Mouse (Mus musculus) urinary bladder, postnatal 4 days (tissue): ENCODE data around the gene Hcrtr1.

Experiments
- DNase-seq, 2 experiments: peaks; one replicate each; pipeline ENCODE4 v3.0.0; 2021 to 2022; ENCODE audit warnings: low spot score in 2 of 2

Gene Hcrtr1

DNA sequence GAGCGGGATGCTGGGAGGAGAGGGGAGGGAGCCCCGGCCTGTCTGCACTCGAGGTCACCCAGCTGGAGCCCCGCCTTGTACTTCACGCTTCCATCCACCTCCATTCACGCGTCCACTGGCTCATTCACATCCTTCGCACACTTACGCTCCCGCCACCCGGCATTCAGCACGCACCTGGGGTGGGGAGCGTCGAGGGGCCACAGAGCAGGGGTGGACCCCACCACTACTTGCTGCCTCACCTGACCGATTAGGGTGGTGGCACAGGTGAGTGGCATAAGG, at the start of gene Hcrtr1:
Gene Hcrtr1 (minus strand): TSS at position 146 of the 279 bp plus-strand sequence.
- DNase-seq: no peak

- DNase-seq: peak; percentile 70 to 85
These were observed 49.7 kb upstream of the Hcrtr1 start for GRCm38 (mm10) chr4:130188806-130189297.

DNA sequence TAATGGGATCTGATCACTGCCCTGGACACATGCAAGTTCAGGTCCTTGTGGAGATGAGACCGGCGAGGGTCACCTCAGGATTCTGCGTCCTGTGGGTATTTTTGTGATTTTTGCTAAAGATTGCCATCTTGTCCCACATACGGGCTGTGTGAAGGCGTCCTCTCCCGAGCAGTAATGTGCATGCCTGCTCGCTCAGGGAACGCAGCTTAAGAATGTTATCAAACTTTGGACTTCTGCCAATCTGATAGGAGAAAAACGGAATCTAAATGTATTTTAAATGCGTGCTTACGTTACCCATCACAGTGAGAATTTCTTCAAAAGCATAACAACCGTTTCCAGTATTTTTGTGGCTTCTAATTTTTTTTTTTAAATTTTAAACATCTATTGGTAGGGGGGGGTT, 47.7 kb upstream of the Hcrtr1 start:
- peak in 1 of 2 experiments; percentile 15 for DNase-seq

GRCm38 (mm10) chr4:130186450-130186849, 47.3 kb upstream of the Hcrtr1 start:
- DNase-seq: no peak

DNA sequence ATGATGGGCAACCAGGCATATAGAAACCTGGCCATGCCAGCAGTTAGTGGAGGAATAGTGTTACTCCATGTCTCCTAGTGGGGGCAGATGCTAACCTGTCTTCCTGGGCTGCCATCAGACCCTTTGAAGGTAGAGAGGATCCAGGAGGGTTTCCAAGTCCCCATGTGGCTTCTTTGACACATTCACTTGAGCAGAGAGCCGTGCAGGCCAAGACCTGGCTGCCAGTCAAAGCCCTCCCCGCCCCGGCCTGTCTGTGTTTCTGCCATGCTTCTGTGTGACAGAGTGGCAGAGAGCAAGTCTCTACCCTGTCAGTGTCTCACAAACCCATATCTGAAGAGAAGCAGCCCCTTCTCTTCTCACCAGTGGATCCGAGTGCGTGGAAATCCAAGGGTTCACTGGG, 44.7 kb upstream of the Hcrtr1 start:
- no peak for DNase-seq

DNA sequence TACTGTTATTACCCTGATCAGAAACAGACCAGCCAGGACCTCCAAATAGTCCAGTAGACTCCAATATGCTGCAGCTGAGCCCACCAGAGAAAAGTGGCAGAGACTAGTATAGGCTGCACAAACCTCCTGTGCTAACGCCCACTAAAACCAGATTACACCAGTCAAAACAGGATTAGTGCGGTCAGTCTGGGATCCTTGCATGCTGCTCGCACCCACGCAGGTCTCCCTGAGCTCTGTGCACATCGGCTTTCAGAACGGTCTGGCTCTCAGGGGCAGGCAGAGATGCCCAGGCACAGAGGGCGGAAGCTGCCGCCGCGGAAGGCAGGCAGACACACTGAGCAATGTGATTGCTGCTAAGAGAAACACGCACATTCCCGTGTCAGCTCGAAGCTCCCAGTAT, 43.9 kb upstream of the Hcrtr1 start:
- DNase-seq: no peak

DNA sequence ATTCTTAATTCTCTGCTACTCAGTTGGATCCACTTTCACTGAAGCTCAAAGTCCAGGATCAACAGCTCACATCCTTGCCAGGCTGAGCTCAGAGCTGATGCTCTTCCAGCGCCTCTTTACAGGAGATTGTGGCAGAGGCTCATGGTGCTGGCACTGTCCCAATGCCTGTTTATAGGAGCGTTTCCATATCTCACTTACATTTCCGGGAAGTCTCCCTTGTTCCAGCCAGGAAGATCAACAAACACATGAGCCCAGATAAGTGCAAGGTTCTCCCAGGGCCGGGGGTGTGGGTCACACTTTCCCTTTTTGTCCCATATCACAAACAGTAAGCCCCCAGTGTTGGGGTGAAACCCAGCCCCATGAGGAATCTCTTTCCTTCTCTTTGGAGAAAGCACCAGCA, 42.7 kb upstream of the Hcrtr1 start:
- DNase-seq: peak in 1 of 2 experiments; percentile 16

DNA sequence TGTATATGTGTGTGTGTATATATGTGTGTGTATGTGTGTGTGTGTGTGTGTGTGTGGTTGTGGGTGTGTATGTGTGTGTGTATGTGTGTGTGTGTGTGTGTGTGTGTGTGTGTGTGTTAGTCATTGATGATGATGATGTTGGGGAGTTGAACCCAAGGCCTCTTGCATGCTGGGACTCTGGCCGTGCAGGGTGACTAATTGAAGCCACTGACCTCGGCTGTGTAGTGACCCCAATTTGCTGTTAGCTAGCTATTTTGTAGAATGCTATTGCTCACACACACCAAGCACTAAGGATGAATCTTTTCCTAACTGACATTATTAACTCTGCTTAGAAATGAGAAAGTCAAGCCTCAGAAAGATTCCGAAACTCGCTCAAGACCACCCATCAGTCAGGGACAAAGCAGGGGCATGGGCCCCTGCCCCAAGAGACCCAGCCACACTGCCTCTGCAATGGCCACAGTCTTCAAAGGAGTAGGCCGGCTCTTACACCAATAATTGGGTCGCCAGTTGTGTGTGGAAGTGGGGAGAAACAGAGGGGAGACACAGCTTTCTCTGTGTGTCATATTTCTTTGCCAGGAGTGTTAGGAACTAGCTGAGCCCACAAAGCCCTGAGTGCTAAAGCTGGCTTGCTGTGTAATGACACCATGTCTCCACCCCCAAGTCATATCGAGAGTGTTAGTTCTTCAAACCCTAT, 41.9 kb upstream of the Hcrtr1 start:
- peak in 1 of 2 experiments; percentile 12 for DNase-seq

DNA sequence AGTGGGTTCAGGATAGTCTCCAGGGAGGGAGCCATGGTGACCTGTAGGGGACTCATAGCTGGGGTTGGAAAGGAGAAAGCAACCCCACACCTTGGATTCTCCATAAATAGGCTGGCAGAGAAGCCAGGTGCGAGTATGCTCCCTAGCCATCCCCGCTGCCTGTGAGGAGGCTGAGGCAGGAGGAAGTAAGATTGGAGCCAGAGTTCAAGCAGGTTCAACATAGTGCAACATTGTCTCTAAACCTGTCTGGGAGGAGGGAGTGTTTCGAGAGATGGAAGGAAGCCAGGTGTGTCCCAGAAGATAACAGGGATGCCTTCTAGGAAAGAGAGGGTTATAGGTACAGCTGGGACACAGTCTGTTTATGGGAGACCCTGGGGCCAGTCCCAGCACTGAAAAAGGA, 40.7 kb upstream of the Hcrtr1 start:
- DNase-seq: peak in 1 of 2 experiments; percentile 12

DNA sequence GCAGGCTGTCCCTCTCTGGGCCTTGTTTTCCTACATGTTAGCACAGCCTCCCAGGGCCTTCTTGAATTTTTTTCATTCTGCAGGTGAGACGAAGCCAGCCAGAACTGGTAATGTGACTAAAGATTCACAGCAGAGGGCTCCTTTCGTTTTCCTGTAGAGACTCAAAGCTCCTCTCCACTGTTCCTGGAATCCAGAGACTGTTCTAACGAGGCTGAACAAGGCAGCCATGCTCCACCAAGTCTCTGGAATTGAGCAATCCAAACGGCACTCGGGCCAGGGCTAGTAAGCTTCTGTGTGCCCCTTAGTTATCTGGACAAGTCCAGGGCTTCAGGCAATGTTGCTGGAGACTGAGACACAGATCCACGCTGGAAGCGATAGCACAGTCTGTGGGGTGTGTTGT, 38.4 kb upstream of the Hcrtr1 start:
- no peak for DNase-seq

DNA sequence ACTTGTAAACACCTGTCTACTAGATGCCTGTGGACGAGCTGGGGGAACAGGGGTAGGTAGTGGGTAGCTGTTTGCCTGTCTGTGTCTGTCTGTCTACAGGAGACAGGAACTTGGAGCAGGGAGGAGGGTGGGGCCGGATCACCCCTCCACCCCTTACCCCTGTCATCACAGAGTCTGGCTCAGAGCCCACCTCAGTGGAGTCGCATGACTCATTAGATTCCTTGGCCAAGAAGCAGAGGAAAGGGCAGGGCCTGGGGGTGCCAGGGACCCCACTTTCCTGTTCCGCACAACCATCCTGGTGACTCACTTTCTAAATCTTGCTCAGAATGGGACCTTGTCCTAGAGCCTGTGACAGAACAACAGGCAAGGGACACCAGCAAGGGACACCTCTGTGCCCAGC, 37.9 kb upstream of the Hcrtr1 start:
- DNase-seq: peak in 1 of 2 experiments; percentile 52

GRCm38 (mm10) chr4:130176156-130176720, 37.1 kb upstream of the Hcrtr1 start:
- DNase-seq: peak in 1 of 2 experiments; percentile 12

- peak in 1 of 2 experiments; percentile 42 for DNase-seq
These were observed 36.0 kb upstream of the Hcrtr1 start, which contains the start of gene Tinagl1 for GRCm38 (mm10) chr4:130175072-130175711. Tinagl1 (minus strand) TSS chr4:130175122.

- peak; percentile 73 to 79 for DNase-seq
These were observed 35.3 kb upstream of the Hcrtr1 start for GRCm38 (mm10) chr4:130174335-130175031.

GRCm38 (mm10) chr4:130173911-130174311, 34.8 kb upstream of the Hcrtr1 start:
- DNase-seq: no peak

- DNase-seq: no peak
These were observed 34.1 kb upstream of the Hcrtr1 start for GRCm38 (mm10) chr4:130173060-130173822.

- peak in 1 of 2 experiments; percentile 70 for DNase-seq
These were observed 33.0 kb upstream of the Hcrtr1 start for GRCm38 (mm10) chr4:130171951-130172765.

- no peak for DNase-seq
These were observed 31.2 kb upstream of the Hcrtr1 start for GRCm38 (mm10) chr4:130170362-130170761.

- no peak for DNase-seq
These were observed 30.3 kb upstream of the Hcrtr1 start for GRCm38 (mm10) chr4:130169411-130169971.
